Mouse (Mus musculus) kidney, embryonic 16.5 days (tissue): ENCODE measurements around the gene Zfp952. TPM values are rescaled to one million over a fixed set of nuclear protein-coding genes. Genes with fewer than 3 reads are reported as not detected.
"Not testable (repeated sequence)": the region's sequence is repeated elsewhere in the genome, so short reads cannot be mapped to it uniquely, and the experiment has no call there.

Source experiments
- ATAC-seq: fragments of 200-750 bp; cut with Nextera tagmentation; 2 replicates; pipeline ENCODE4 v1.8.0; 2017; ENCODE audit warnings: moderate TSS enrichment; ENCODE audit not compliant: low FRiP score, low TSS enrichment
- H3K27ac ChIP-seq: fragments of 300-500 bp; sonication (generic); 2 replicates; pipeline ENCODE4 v1.5.1; 2014; ENCODE audit warnings: low read length
- H3K27me3 ChIP-seq: fragments of 300-500 bp; sonication (generic); 2 replicates; pipeline ENCODE4 v1.6.1; 2014; ENCODE audit warnings: low read length, control low read depth, mixed read lengths; ENCODE audit not compliant: insufficient read depth
- H3K36me3 ChIP-seq: fragments of 300-500 bp; sonication (generic); 2 replicates; pipeline ENCODE4 v1.6.1; 2014; ENCODE audit warnings: low read length, control low read depth, mixed read lengths; ENCODE audit not compliant: insufficient read depth
- H3K4me1 ChIP-seq: fragments of 300-500 bp; sonication (generic); 2 replicates; pipeline ENCODE4 v1.6.1; 2014; ENCODE audit warnings: low read length, control low read depth, mixed read lengths; ENCODE audit not compliant: insufficient read depth
- H3K4me2 ChIP-seq: fragments of 300-500 bp; sonication (generic); replicated peaks from 2 replicates; pipeline ENCODE4 v1.6.1; 2014; ENCODE audit warnings: low read depth, low read length
- H3K4me3 ChIP-seq: fragments of 300-500 bp; sonication (generic); 2 replicates; pipeline ENCODE4 v1.5.1; 2014; ENCODE audit warnings: mild to moderate bottlenecking, low read length
- H3K9ac ChIP-seq: fragments of 300-500 bp; sonication (generic); replicated peaks from 2 replicates; pipeline ENCODE4 v1.6.1; 2014; ENCODE audit warnings: low read length
- H3K9me3 ChIP-seq: fragments of 300-500 bp; sonication (generic); 2 replicates; pipeline ENCODE4 v1.6.1; 2016; ENCODE audit warnings: low read length, control low read depth
- WGBS: fragments of 180-500 bp; shearing (Covaris S2); extraction: QIAGEN DNeasy Blood & Tissue Kit; methylation state at CpG from one replicate; pipeline ENCODE4 v1.1.7; 2014; 5-methylcytosine and 5-hydroxymethylcytosine counted together
- polyA plus RNA-seq: library from polyadenylated mRNA; unstranded; fragments of >200 nt; fragmentation: Nextera tagmentation; extraction: Ambion mirVana; gene quantifications from 2 replicates; pipeline ENCODE4 v1.2.1, GENCODE M21; 2015

Zfp952 gene
- polyA plus RNA-seq, 1 experiment from 2014 or later, result 12.2 TPM

DNA sequence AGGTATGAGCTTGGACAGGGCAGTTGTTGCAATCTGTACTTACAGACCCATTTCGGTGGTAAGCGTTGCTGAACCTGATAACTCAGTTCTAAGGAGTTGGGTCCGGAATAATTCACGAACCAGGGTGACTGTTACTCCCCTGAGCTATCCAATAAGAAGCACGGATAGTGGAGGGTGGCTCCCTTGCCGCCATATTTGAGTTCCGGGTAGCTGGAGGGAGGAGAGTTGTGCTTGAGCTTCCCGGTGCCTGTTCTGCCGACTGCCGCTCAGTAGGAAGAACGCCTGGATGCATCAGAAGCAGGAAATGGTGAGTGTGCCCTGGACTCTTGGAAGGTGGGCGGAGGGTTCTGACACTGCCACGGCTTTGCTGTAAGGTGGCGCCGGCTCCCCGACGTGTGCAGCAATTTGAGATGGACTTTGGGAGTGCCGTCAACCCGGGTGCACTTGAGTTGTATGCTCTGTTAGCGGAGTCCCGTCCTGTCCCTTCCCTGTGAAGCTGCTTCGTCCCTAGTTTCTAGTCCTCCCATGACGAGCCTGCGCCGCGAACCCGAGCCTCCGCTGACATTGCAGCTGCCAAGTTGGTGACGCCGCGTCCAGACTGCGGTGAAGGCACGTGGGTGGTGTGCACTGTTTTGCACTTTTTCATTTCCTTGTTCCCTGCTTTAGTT is 27.2 kb upstream of the Zfp952 start, which contains the start of gene Zfp472:
TSS of gene Zfp472 (plus strand) at position 192 of the 668 bp plus-strand sequence.
- no peaks in the 10 kb centered on the region for H3K9me3 ChIP-seq
- peaks cover 11% of the 10 kb centered on the region; the same call in 1 of the 2 replicates for H3K4me1 ChIP-seq
- H3K36me3 ChIP-seq, result no peaks in the 10 kb centered on the region
- peak within 1 kb of the TSS; percentile 84 for H3K4me3 ChIP-seq
- peak; percentile 100 for ATAC-seq
- no peaks in the 10 kb centered on the region for H3K27me3 ChIP-seq
- H3K4me2 ChIP-seq, result peak within 1 kb of the TSS; percentile 87
- H3K27ac ChIP-seq, result peak within 1 kb of the TSS; percentile 87
- under 1% methylated on average over 33 of the region's 33 CpGs for WGBS
- H3K9ac ChIP-seq, result peak within 1 kb of the TSS; percentile 78

DNA sequence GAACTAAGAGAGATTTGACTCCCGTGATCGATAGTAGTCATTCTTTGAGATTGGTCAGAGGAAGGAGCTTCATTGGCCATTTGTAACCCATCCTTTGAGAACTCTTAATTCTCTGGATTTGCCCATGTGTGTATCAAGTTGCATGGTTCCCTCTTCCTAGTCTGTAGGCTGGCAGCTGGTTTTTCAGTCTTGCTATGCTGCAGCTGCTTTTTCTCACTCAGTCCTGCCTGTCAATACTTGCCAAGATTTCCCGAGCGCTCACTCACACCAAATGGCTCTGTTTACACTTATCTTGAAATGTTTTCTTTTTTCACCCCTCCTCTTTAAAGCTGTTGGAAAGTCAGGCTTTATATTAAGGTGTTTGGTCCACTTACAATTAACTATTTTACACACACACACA is 11.6 kb upstream of the Zfp952 start:
- 80% methylated on average over 4 of the region's 4 CpGs for WGBS
- H3K9ac ChIP-seq, result no peak overlapping the region
- no peaks in the 10 kb centered on the region for H3K4me1 ChIP-seq

DNA sequence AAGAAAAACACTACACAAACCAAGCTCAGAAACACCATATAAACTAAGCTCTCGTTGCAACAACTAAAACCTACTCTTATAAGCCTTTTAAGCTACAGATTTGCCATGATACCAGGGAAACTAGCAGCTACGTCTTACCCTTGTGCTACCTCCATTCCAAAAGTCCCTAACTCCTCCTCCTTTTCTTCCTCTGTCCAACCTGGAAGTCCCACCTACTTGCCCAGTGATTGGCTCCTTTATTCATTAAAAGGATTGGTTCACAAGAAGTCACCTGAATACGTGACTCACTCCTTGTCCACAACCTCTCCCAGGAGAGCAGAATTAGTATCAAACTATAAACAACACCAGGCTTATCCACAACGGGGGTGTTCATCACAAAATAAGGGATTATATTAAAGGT is 6.6 kb upstream of the Zfp952 start:
- no peak for ATAC-seq
- WGBS, result 82% methylated on average over 4 of the region's 4 CpGs
- Histone ChIP-seq H3K36me3 (no peaks in the 10 kb centered on the region), H3K4me2 (no peak overlapping the region), H3K4me1 (no peaks in the 10 kb centered on the region), H3K9ac (no peak overlapping the region), H3K27me3 (no peaks in the 10 kb centered on the region), H3K9me3 (no peaks in the 10 kb centered on the region), H3K27ac (no peak overlapping the region), H3K4me3 (no peak overlapping the region)

More for the DNA sequence above, 11.6 kb upstream of the Zfp952 start:
- H3K27me3 ChIP-seq, result no peaks in the 10 kb centered on the region
- H3K27ac ChIP-seq, result no peak overlapping the region
- 0 out of 2 replicates have a peak, but pooled peaks cover 3% of the 10 kb centered on the region for H3K9me3 ChIP-seq
- peaks cover 36% of the 10 kb centered on the region for H3K36me3 ChIP-seq
- H3K4me2 ChIP-seq, result no peak overlapping the region
- ATAC-seq, result no peak
- H3K4me3 ChIP-seq, result no peak overlapping the region

DNA sequence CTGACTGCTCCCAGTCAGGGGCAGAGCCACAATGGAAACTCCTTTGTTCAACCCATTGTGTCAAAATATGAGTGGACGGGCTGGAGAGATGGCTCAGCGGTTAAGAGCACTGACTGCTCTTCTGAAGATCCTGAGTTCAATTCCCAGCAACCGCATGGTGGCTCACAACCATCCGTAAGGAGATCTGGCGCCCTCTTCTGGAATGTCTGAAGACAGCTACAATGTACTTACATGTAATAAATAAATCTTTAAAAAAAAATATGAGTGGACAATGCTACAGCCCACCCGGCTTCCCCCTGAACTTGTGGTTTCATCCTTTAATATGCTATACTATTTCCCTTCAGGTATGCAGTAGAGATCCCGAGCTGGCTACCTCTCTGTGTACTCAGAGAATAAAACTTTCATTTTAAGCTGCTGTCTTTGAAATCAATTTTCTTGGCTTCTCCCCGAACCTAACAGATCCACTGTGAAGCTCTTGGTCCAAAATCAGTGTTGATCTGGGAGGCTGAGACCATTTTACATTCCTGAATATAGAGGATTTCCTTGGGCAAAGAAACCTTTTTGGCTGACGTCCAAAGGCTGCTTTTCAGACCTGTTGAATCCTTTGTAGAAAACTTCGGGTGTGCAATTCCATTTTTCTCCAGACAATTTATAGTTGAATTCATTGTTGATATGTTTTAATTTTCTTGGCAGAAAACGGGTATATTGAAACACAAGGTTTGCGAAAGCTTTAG is 797 bp upstream of the Zfp952 start:
- H3K9ac ChIP-seq, result peak overlapping the region; percentile 77; the same call in 1 of the 2 replicates
- no peak overlapping the region; the same call in 1 of the 2 replicates for H3K4me3 ChIP-seq
- H3K27ac ChIP-seq, result no peak overlapping the region

DNA sequence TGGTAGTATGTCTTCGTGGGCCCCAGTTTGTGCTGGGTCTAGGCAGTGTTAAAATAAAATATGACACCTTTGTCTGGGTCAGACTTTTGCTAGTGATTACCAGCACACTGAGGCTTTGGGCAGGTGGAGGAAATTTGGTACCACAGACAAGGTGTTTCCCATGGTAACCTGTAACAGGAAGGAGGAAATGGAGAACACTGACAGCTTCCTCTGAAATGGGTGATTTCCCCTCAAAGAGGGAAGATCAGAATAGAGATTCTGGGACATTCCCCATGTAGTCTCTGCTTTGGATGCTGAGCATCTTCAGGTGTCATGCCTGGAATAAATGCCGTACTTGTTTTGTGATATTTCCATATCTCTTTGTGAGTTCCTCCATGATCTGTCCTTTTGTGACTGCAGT is 5.6 kb downstream of the Zfp952 start:
- Histone ChIP-seq H3K4me2 (no peak overlapping the region), H3K4me1 (peaks cover 7% of the 10 kb centered on the region), H3K9me3 (peaks cover 17% of the 10 kb centered on the region), H3K9ac (no peak overlapping the region), H3K27me3 (no peaks in the 10 kb centered on the region), H3K4me3 (no peak overlapping the region), H3K27ac (no peak overlapping the region), H3K36me3 (peaks cover 38% of the 10 kb centered on the region)
- no peak for ATAC-seq
- 91% methylated on average over 2 of the region's 2 CpGs for WGBS

More for the DNA sequence above, 797 bp upstream of the Zfp952 start:
- Histone ChIP-seq H3K36me3 (peaks cover 15% of the 10 kb centered on the region), H3K4me1 (peaks cover 7% of the 10 kb centered on the region), H3K4me2 (peak overlapping the region; percentile 61), H3K9me3 (no peaks in the 10 kb centered on the region), H3K27me3 (no peaks in the 10 kb centered on the region)
- no peak for ATAC-seq
- WGBS, result 72% methylated on average over 12 of the region's 12 CpGs

DNA sequence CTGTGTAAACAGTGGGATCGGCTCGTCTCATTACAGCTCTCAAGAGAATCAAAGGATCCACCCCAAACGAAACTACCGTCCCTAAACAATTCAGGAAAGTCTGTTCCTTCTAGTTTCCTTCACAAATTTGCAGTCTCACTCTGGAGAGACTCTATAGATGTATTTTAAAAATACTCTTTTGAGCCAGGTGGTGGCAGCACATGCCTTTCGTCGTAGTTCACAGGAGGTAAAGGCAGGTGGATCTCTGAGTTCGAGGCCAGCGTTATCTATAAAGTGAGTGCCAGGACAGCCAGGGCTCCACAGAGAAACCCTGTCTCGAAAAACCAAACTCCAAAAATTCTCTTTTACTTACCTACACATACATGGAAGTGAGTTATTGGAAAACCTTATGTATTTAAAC is 15.4 kb downstream of the Zfp952 start:
- 48% methylated on average over 9 of the region's 9 CpGs for WGBS
- no peak overlapping the region for H3K4me3 ChIP-seq
- no peak overlapping the region for H3K9ac ChIP-seq
- no peak for ATAC-seq
- H3K4me1 ChIP-seq, result no peaks in the 10 kb centered on the region
- no peaks in the 10 kb centered on the region for H3K27me3 ChIP-seq
- H3K4me2 ChIP-seq, result no peak overlapping the region
- peaks cover 21% of the 10 kb centered on the region for H3K36me3 ChIP-seq
- H3K9me3 ChIP-seq, result peaks cover 17% of the 10 kb centered on the region
- no peak overlapping the region for H3K27ac ChIP-seq

DNA sequence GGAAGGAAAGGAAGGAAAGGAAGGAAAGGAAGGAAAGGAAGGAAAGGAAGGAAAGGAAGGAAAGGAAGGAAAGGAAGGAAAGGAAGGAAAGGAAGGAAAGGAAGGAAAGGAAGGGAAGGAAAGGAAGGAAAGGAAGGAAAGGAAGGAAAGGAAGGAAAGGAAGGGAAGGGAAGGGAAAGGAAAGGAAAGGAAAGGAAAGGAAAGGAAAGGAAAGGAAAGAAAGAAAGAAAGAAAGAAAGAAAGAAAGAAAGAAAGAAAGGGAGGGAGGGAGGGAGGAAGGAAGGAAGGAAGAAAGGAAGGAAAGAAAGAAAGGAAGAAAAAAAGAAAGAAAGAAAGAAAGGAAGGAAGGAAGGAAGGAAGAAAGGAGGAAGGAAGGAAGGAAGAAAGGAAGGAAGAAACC is 27.5 kb downstream of the Zfp952 start:
- not testable (repeated sequence) for H3K4me3 ChIP-seq, H3K27me3 ChIP-seq, ATAC-seq, H3K9ac ChIP-seq, H3K27ac ChIP-seq, H3K4me2 ChIP-seq, H3K4me1 ChIP-seq
- H3K9me3 ChIP-seq, result peaks cover 72% of the 10 kb centered on the region
- peaks cover 64% of the 10 kb centered on the region for H3K36me3 ChIP-seq

DNA sequence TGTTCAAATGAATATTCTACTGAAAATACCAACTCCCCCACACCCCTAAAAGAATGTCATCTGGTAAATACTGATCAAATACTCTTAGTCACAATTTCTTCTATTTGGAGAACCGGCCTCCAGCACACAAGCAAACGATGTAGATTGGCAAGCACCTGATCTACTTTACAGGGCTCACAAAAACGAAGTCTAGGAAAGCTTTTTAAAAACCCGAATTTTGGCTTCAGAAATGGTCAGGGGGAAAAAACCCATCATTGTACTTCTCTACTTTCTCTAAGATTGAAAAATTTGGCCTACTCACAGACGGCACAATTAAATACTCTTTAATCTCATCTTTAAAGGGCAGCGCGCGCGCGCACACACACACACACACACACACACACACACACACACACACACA is 39.4 kb downstream of the Zfp952 start:
- 7% methylated on average over 10 of the region's 10 CpGs for WGBS
- no peaks in the 10 kb centered on the region for H3K27me3 ChIP-seq
- ATAC-seq, result no peak
- peak overlapping the region; percentile 60 for H3K4me2 ChIP-seq
- H3K4me3 ChIP-seq, result peak overlapping the region; percentile 91
- H3K27ac ChIP-seq, result no peak overlapping the region
- H3K9me3 ChIP-seq, result peaks cover 6% of the 10 kb centered on the region
- H3K4me1 ChIP-seq, result no peaks in the 10 kb centered on the region
- peaks cover 6% of the 10 kb centered on the region for H3K36me3 ChIP-seq
- peak overlapping the region; percentile 94; the same call in 1 of the 2 replicates for H3K9ac ChIP-seq

DNA sequence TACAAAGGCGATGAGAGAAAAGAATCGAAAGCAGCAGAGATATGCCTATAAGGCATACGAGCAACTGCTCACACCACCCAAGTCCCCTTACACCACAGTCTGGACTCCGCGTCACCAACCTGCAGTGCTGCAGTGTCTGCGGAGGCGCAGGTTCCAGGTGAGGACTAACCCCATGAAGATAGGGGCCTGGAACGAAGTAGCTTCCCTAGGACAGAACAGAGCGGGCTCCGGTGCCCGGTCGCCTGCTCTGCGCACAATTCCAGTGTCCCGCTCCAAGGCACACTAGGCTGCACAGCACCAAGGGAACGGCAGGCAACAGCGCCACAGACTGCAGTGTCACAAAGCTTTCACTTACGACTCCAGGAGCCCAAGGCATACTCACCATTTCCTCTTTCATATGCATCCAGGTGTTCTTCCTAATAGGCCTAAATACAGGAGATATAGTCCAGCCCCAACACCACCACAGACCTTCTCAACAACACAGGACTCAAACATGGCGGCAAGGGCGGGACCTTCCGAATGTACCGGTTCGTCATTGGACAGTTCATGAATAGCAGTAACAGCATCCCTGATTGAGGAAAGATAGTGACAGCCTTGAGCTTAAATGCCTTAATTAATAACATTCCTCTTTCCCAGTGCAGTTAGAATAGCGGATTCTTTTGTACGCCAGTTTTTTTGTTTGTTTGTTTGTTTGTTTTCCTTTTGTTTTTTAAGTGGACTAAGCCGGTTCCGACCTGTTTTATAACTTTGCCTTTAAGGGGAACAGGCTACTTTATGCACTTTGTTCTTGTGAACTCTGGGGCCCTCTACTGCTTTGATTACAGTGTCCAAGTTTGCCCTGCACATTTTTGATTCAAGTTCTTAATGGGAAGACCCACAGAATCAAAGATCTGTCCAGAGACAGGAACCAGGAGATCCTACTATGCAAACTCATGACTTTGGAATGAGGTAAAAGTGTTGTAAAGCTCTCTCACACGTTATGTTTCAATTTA is 40.3 kb downstream of the Zfp952 start, which contains the start of gene Zfp763:
TSS of gene Zfp763 (minus strand) at position 503 of the 992 bp plus-strand sequence.
- Histone ChIP-seq H3K4me1 (no peaks in the 10 kb centered on the region), H3K4me2 (peak within 1 kb of the TSS; percentile 60), H3K27me3 (no peaks in the 10 kb centered on the region), H3K27ac (peak within 1 kb of the TSS; percentile 92), H3K36me3 (0 out of 2 replicates have a peak, but pooled peaks cover 3% of the 10 kb centered on the region), H3K9ac (peak within 1 kb of the TSS; percentile 94), H3K4me3 (peak within 1 kb of the TSS; percentile 91), H3K9me3 (0 out of 2 replicates have a peak, but pooled peaks cover 2% of the 10 kb centered on the region)
- ATAC-seq, result peak; percentile 100
- 3% methylated on average over 27 of the region's 27 CpGs for WGBS
